Mouse (Mus musculus) embryo, embryonic 9.5 days (tissue): ENCODE measurements around the gene Pdzd8.

Experiments
- DNase-seq: peaks from one replicate; pipeline ENCODE4 v3.0.0-alpha.2; 2017; ENCODE audit errors: extremely low spot score

Pdzd8 gene

GRCm38 (mm10) chr19:59354906-59355305 is 9.3 kb upstream of the Pdzd8 start:
- no peak for DNase-seq

DNA sequence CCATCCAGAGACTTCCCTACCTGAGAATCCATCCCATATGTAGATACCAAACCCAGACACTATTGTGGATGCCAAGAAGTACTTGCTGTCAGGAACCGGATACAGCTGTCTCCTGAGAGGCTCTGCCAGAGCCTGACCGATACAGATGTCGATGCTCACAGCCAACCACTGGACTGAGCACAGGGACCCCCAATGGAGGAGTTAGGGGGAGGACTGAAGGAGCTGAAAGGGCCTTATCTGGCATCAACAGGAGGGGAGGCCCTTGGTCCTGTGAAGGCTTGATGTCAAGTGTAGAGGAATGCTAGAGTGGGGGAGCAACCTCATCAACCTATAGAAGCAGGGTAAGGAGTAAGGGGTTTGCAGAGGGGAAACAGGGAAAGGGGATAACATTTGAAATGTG is 7.2 kb upstream of the Pdzd8 start:
- no peak for DNase-seq

DNA sequence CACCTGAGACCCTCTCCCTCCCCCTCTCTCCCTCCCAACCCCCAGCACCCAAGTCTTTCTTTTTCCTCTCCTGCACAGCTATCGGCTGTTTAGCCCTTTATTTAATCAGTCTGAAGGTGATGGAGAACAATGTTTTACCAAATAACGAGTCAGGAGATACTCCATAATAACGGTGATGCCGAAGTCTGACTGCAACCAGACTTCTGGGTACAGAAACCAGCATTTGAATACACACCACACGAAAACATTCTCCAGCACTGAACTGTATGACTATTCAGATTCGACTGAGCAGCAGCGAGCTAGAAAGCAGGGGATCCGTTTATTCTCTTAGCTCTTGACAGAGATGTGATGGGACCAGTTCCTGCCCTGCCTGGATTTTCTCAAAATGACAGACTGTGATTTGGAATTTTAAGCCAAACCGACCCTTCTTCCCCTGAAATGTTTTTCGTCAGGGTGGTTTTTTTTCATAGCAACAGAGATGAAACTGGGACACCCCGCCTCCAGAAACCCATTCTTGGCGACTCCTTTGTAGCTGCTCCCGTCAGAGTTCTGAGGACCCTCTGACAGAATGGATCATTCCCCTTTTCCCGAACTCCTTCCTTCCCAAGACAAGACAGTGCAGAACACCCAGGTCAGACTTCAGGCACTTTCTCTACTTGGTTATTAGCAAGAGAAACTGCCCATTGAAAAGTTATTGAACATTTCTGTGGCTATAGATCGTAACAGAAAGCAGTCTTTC is 5.7 kb upstream of the Pdzd8 start:
- DNase-seq = no peak

DNA sequence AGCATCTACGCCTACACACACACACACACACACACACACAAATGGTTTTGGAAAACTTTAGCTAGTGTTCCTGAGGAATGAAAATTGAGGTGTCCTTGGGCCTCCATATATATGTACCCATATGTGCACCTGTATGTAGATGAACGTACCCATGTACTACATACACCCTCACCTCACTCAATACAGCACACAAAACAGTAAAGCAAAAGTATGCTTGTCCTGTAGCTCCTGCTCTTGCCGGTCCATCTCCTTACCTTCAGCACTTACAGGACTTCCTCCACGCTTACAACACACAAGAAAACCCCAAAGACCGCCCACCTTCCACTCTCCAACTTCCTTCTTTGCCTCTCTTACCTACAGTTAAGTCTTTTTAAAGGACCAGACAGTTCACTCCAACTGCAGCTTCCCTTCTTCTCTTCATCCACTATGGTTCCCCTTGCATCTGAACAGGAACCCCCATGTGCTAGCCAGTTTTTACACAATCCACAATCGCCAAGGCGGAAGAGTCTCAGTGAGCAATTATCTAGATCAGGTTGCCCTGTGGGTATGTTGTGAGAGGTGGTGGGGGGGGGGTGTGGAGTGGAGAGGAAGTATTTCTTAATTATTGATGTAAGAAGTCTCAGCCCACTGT is 4.8 kb upstream of the Pdzd8 start:
- DNase-seq = no peak

DNA sequence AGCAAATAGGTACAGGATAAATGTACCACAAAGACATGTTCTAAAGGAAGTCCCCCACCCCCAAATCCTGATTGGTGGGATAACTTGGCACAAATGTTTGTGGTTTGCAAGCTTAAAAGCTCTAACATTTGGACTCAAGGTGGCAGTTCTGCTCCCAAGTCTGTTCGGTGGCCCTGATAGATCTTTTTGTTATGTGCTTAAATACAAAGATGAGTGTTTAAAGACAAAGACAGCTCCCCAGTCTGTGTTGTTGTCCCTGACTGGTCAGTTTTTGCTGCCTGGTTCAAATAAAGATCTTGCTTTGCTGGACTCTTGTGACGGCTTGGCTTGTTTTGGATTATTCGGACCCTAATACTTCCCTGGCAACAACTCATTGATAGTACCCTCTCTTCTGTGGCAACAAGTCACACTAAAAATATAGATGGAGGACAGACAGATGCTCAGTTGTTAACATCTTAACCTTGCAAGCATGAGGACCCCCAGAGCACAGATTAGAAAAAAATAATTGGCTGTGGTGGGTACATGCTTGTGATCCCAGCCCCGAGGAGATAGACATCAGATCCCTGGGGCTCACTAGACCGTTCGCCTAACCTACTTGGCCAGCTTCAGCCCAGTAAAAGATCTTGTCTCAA is 3.9 kb upstream of the Pdzd8 start:
- no peak for DNase-seq

- no peak for DNase-seq
Measured at GRCm38 (mm10) chr19:59346325-59346724, 745 bp upstream of the Pdzd8 start.

- no peak for DNase-seq
Measured at GRCm38 (mm10) chr19:59345081-59345657, 411 bp downstream of the Pdzd8 start.

DNA sequence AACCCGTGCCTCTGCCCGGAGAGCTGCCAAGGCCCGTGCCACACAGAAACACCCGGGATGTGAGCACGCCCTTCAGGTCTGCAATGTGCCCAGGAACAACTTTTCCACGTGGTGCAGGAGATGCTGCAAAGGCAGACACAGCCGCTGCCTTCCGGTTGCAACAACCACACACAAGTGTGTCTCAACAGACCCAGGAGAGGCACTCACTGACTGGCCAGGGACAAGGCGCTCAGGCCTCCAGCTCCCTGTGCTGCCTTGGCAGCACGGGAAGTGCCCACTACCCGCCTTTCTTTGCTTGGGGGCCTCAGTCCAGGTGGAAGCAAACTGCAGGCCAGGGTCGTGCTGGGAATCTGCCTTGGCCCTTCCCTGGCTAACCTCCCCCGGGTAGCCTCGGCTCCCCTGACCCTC is 1.3 kb downstream of the Pdzd8 start:
- DNase-seq = peak; percentile 47

GRCm38 (mm10) chr19:59342964-59343363 is 2.6 kb downstream of the Pdzd8 start:
- no peak for DNase-seq

DNA sequence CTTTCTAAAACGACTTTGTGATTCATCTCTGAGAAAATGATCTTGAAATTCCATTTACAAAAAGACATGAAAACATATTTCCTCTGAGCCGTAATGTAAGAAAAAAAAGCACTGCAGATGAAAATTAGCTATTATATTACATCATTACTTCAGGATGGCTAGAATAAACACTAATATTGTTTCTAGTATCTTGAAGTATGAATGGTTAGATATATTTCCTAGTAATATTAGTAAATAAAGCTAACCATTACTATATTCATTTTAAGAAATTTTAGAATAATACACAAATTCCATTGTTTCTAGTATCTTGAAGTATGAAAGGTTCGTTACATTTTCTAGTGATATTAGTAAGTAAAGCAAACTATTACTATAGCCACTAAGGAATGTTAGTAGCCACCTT is 5.7 kb downstream of the Pdzd8 start:
- DNase-seq = no peak

DNA sequence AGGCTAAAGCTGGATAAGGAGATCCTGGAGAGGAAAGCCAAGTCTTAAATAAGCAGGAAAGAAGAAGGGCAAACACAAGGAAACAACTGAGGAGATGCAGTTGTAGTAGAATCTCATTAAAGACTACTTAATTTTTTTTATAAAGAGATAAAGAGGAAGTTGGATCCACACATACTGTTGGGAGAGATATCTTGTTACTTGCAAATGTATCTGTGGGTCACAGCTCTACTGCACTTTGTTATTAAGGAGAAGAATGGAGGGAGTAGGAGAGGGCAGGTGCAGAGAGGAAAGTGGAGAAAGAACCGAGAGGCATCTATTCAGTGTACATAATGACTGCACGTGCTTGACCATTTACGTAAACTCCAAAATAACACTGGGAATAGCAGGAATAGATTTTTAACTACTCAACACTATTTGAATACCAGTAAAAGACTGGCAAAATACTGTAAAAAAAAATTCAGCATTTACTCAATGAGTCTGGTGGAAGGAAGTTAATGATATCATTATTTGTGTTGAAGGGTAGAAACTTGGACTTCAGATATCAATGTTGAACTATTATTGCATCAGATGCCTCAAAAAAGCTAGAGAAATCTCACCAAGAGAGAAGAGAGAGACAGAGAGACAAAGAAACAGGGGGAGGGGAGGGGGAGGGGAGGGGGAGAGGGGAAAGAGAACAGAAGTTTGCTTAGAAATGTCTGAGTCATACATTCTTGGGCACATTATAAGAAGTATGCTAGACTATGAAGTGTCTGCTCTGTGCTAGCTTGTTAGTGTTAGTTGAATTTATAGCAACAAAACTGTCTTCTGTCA is 7.5 kb downstream of the Pdzd8 start:
- DNase-seq = no peak

DNA sequence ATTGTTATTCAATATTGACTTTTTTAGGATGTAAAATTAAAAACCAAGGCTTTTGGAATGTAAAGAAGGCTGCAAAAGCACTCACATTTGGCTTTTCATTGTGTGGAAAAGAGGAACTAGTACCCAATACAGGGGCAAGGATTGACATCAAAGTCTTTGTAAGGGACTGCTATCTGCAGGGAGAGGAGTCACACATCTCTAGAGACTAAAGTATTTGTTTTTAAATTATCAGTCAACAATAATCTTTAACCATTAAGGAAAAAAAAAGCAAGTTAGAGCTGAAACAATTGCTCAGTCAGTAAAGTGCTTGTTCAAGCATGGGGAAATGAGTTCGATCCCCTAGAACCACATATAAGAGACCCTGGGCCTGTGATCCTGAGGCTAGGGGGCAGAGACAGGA is 8.9 kb downstream of the Pdzd8 start:
- no peak for DNase-seq

DNA sequence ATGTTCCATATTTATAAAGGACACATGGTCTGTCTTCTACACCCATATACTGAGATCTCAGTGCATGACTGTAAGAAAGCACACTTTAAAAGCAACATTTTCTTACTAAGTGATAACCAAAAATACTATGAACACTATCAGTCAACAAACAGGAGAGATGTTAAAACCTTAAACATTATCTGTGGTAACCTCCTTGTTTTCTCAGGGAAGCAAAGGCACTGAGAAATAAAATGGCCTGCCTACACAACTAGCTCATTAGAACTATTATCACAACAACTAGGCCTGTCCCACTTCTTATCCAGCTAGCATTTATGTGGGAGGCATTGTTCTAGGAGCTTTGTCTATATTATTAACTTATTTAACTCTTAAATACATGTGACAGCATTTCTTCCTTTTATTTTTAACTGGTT is 14.8 kb downstream of the Pdzd8 start:
- DNase-seq = no peak

DNA sequence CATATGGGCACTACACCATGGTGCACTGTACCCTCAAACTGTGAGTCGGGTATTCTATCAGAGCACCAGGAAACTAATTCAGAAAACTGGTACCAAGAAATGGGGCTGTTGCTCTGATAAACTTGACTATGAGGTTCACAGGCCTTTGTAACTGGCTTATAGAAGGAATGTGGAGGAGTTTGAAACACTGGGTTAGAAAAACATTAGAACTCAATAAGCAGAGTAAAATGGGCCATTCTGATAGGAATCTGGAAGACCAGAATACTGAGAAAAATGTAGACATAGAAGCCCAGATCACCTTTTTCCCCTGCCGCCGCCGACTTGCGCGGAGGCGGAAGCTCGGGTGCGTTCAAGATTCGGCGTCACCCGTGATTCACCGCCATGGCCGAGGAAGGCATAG is 23.6 kb downstream of the Pdzd8 start, which contains the start of gene Rps12-ps3:
TSS of gene Rps12-ps3 (plus strand) at position 301 of the 400 bp plus-strand sequence.
- DNase-seq = no peak

GRCm38 (mm10) chr19:59316571-59316970 is 29.0 kb downstream of the Pdzd8 start:
- DNase-seq = no peak

DNA sequence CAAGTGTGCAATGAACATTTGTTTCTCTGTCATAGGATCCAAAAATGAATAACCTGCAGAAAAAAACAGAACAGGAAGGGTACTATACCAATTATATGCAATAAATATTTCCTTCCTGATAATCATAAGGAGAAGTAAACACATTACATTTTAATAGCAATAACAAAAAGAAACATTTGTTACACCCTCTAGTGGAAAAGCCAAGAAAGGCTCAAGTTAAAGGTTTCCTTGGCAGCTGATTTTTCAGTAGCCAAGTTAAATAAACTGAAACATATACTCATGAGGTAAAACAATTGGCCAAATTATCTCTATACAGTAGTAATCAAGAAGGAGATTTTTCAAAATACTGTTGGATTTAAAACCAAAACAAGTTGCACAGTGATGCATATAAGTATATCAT is 30.3 kb downstream of the Pdzd8 start:
- DNase-seq = no peak

- no peak for DNase-seq
Measured at GRCm38 (mm10) chr19:59292183-59292839, 53.3 kb downstream of the Pdzd8 start.

- no peak for DNase-seq
Measured at GRCm38 (mm10) chr19:59289811-59290210, 55.8 kb downstream of the Pdzd8 start.

DNA sequence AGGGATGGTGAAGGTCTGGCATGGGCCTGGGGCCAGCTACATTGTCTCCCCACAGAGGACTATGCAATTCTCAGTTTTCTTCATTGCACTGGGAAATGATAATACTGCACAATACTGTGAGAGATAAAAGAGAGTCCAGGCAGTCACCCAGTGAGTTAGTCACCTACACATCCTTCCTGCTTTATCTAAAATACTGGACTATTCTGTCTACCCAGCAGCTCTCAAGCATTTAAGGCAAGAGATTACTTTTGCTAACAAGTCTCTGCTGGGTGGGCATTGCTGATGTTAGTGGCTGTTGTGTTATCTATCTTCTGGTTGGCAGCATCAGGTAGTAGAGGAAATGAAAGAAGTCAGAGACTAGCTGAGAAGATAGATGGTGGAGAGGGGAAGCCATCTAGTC is 56.5 kb downstream of the Pdzd8 start:
- DNase-seq = no peak

- no peak for DNase-seq
Measured at GRCm38 (mm10) chr19:59282001-59282400, 63.6 kb downstream of the Pdzd8 start.

GRCm38 (mm10) chr19:59280841-59281240 is 64.7 kb downstream of the Pdzd8 start:
- no peak for DNase-seq
